Mouse (Mus musculus) right cerebral cortex, postnatal 10 days (tissue): ENCODE data around the gene Dip2b.

ENCODE experiments used
- DNase-seq, 2 experiments: peaks; one replicate each; pipeline ENCODE4 v3.0.0; 2021; ENCODE audit warnings: low spot score in 2 of 2

Gene Dip2b

DNA sequence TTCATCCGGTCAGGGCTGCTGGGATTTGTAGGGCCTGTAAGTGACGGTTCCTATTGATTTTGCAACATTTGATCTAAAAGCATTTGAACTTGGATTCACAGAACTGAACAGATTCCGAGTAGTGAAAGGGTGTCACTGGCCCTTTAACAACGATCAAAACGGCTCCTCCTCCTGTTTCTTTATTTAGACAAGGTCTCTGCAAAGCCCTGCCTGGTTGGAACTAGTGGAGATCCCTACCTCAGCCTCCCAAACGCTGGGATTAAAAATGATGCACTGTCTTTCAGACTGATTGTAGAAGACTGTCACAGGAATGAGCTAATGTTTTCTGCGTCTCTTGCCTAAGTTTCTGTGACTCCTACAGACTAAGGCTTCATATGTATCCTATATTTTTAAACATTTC, 140.0 kb downstream of the Dip2b start:
- DNase-seq, result no peak

GRCm38 (mm10) chr15:100179685-100180084, 141.2 kb downstream of the Dip2b start:
- DNase-seq, result no peak

- peak in 1 of 2 experiments; percentile 53 for DNase-seq
These were observed 141.8 kb downstream of the Dip2b start for GRCm38 (mm10) chr15:100180221-100180620.

DNA sequence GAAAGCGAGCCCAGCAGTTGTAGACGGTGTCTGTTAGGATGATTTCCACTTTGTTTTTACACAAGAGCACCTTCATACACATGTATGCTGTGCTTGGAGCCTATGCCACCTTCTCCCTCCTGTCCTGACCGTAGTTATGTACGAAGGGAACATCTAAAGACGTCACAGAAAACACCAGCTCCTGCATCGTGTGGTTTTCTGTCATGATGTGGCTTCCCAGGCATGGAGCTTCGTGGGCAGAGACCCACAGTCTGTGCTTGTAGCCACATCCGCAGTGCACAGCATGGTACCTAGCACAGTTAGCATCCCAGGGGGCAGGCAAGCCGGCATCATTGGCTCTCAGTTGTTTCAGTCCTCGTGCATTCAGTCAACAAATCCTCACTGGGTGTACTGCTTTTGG, 143.4 kb downstream of the Dip2b start:
- no peak for DNase-seq

GRCm38 (mm10) chr15:100182526-100183280, 144.2 kb downstream of the Dip2b start:
- DNase-seq, result no peak

DNA sequence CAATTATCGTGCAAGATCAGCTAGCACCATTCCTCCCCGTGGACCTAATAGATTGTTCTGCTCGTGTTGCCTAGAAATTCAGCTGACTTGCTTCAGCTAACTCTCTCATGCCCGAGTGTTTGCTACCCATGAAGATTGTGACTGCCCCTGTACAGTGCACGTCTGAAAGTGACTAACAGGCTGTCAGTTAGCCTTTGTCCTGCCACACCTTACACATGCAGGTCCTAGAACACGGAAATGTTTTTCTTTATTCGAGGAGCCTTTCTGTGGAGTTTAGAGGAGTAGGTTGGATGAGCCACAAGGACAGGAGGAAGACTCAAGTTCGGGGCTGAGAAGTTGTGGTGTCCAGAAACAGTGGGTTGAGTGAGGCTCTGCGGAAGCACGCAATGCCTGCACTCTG, 145.0 kb downstream of the Dip2b start:
- DNase-seq, result no peak

- DNase-seq, result no peak
These were observed 146.5 kb downstream of the Dip2b start for GRCm38 (mm10) chr15:100184821-100185496.

DNA sequence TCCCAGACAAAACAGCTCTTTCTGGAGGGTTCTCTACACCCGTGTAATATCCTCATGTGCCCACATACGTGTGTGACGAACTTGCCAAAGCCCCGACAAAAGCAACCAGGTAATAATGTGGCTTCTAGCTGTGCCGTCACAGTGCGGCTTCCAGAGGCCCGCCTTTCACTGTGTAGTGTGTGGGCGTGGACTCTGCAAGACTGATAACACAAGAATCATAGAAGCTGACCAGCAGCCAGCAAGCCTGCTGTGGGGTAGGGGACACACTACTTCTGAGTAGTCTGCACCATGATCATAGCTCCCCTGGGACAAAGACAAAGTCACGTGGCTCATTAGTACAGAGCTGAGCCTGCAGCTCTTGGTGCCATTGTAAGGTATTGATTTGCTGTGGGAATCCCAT, 147.8 kb downstream of the Dip2b start:
- no peak for DNase-seq

DNA sequence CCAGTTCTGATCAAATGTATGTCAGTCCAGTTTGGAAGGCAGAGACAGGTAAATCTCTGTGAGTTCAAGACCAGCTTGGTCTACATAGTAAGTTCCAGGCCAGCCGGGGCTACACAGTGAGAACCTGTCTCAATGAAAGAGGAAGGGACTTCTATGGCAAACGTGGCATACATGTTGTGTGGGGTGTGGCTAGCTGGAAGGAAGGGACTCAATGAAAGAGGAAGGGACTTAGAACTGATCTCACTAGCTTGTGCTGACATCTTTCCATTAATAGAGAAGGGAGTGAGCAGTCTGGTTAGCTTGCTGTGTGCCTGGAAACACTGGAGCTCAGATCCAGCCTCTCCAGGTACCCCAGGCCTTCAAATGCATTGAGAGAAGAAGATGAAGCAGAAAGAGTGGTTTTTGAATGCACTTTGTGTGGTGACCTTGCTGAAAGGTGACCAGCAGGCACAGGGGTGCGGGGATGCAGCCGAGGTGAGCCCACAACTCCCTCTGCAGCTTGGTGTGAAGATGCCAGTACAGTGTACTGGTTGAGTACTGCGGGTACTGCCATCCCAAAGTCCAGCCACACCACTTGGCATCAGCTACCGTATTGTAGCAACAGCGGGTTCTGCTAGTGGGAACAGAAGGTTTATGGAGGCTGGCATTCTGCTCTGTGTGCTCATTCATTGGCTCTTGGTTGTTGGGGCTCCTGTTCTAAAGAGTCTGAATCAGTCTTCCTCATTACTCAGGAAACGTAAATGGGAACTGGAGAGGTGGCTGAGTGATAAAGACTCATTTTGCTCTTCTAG, 148.6 kb downstream of the Dip2b start:
- no peak for DNase-seq

DNA sequence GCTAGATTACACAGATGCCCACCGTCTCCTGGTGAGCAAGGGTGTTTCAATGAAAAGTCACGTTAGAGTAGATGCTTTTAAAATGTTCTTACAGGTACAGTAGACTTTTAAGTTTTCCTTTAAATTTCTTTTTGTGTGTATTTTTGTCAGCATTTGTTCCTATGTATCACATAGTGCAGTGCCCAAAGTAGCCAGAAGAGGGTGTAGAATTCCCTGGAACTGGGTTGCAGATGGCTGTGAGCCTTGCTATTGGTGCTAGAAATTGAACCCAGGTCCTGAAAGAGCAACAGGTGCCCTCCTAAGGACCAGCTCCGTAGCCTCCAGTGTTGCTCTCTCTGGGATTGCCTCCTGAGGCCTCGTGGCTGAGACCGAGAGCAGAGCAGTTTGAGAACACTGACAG, 150.1 kb downstream of the Dip2b start:
- no peak for DNase-seq

GRCm38 (mm10) chr15:100188962-100189404, 150.5 kb downstream of the Dip2b start:
- DNase-seq, result no peak

- DNase-seq, result no peak
These were observed 151.6 kb downstream of the Dip2b start for GRCm38 (mm10) chr15:100190083-100190482.

GRCm38 (mm10) chr15:100198983-100199745, 160.7 kb downstream of the Dip2b start:
- no peak for DNase-seq

DNA sequence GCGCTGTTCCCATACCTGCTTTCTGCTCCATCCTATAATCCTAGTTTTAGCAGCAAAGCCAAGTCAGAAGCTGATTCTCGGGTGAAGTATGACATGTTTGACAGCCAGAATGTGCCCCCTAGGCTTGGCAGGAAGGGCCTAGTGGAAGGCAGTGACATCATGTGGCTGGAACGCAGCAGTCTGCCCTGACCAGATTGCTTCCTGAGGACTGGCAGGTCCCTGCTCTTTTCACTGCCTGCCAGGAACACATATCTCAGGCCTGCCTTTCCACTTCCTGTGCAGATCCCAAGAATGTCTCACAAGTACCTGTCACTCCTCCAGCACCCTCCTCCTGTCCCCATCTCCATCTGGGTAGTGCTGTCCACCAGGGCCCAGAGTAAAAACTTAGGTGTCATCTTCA, 161.3 kb downstream of the Dip2b start:
- no peak for DNase-seq

DNA sequence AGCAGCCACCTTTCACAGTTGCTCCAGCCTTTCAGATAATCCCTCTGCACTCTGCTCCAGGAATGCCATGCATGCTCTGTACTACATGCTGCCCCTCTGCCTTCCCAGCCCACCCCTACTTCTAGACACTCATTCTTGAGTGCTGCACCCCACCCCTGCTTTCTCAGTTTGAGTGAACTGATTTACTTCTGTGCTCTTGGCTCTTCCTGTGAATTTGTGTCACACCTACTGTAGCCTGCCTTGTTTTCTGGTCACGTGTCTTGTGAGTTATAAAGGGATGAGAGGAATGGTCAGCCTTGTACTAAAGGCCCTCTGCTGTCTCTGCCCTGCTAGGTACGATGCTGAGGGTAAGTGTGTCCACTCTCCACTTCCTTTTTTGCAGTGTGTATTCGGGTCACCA, 163.3 kb downstream of the Dip2b start:
- no peak for DNase-seq

- DNase-seq, result no peak
These were observed 164.1 kb downstream of the Dip2b start for GRCm38 (mm10) chr15:100202431-100203015.

DNA sequence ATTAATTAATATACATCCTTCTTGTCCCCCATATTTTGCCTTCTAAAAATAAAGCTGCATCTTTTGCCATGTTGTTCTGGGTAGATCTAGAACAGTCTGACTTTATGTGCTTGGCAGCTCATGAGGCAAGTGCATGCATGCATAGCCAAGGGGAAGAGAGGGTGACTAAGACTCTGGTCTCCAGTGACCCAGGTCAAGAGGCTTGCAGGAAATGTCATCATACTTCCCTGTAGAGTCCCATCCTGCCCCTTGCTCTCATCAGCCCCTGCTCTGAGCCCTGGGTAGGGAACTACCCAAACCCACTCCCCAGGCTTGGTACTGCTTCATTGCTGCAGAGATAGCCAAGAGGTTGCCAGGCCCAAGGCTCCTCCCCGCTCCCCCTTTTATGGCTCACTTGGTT, 166.1 kb downstream of the Dip2b start:
- DNase-seq, result no peak

GRCm38 (mm10) chr15:100210013-100210412, 171.5 kb downstream of the Dip2b start:
- DNase-seq, result no peak

DNA sequence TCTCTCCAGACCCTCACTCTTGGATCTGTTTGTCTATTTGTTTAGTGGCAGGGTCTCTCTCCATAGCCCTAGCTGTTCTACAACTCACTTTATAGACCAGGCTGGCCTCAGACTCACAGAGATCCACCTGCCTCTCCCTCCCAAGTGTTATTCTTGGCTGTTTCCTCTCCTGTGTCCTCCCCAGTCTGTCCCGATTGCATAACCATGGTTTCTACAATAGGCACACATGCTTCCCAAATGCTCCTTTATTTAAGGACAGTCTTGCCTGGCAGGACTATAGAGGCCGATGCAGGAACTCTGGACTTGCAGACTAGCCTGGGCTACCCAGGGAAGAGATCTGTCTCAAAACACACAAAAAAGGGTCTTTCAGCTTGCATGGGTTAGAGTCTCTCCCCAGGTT, 174.9 kb downstream of the Dip2b start:
- no peak for DNase-seq

DNA sequence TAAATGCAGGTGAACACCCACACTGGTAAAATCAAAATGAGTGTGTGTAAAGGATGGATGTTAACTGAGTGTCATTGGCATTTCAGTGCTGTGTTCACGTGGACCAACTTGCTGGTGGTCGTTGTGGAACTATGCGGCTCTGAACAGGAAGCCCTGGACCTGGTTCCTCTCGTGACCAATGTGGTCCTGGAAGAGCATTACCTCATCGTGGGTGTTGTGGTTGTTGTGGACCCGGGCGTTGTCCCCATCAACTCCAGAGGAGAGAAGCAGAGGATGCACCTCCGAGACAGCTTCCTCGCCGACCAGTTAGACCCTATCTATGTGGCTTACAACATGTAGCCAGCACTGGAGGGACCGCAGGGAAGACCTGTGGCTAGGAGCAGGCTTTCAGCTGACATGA, 176.6 kb downstream of the Dip2b start:
- DNase-seq, result no peak

GRCm38 (mm10) chr15:100216173-100216572, 177.7 kb downstream of the Dip2b start:
- peak in 1 of 2 experiments; percentile 46 for DNase-seq
